Mouse (Mus musculus) stomach, embryonic 16.5 days (tissue): Measurements from ENCODE around the gene Msx2. TPM values are rescaled to one million over a fixed set of nuclear protein-coding genes. Genes with fewer than 3 reads are reported as not detected.

Experiments
- ATAC-seq: fragments of 200-750 bp; cut with Nextera tagmentation; 2 replicates; pipeline ENCODE4 v1.8.0; 2017; ENCODE audit warnings: moderate number of reproducible peaks, moderate TSS enrichment; ENCODE audit not compliant: insufficient read depth, low FRiP score
- H3K27ac ChIP-seq: fragments of 300-500 bp; sonication (generic); 2 replicates; pipeline ENCODE4 v1.5.1; 2014; ENCODE audit warnings: low read length
- H3K27me3 ChIP-seq: fragments of 300-500 bp; sonication (generic); 2 replicates; pipeline ENCODE4 v1.6.1; 2014; ENCODE audit warnings: low read length, control low read depth, mixed read lengths; ENCODE audit not compliant: control insufficient read depth, insufficient read depth
- H3K36me3 ChIP-seq: fragments of 300-500 bp; sonication (generic); 2 replicates; pipeline ENCODE4 v1.6.1; 2014; ENCODE audit warnings: low read length; ENCODE audit not compliant: control insufficient read depth, insufficient read depth
- H3K4me1 ChIP-seq: fragments of 300-500 bp; sonication (generic); 2 replicates; pipeline ENCODE4 v1.6.1; 2014; ENCODE audit warnings: low read length, control low read depth, mixed read lengths; ENCODE audit not compliant: control insufficient read depth, insufficient read depth
- H3K4me2 ChIP-seq: fragments of 300-500 bp; sonication (generic); 2 replicates; pipeline ENCODE4 v1.6.1; 2014; ENCODE audit warnings: low read depth, low read length, mixed read lengths
- H3K4me3 ChIP-seq: fragments of 300-500 bp; sonication (generic); replicated peaks from 2 replicates; pipeline ENCODE4 v1.5.1; 2014; ENCODE audit warnings: mild to moderate bottlenecking, low read length
- H3K9ac ChIP-seq: fragments of 300-500 bp; sonication (generic); 2 replicates; pipeline ENCODE4 v1.6.1; 2014; ENCODE audit warnings: low read length
- H3K9me3 ChIP-seq: fragments of 300-500 bp; sonication (generic); replicated peaks from 2 replicates; pipeline ENCODE4 v1.6.1; 2016; ENCODE audit warnings: low read length, control low read depth; ENCODE audit not compliant: control insufficient read depth
- WGBS: fragments of 180-500 bp; shearing (Covaris S2); extraction: QIAGEN DNeasy Blood & Tissue Kit; methylation state at CpG from one replicate; pipeline ENCODE4 v1.1.7; 2014; 5-methylcytosine and 5-hydroxymethylcytosine counted together
- polyA plus RNA-seq: library from polyadenylated mRNA; unstranded; fragments of >200 nt; fragmentation: Nextera tagmentation; extraction: Ambion mirVana; gene quantifications from 2 replicates; pipeline ENCODE4 v1.2.1, GENCODE M21; 2015

Gene Msx2
- polyA plus RNA-seq, 1 experiment from 2014 or later, result 1.6 TPM

DNA sequence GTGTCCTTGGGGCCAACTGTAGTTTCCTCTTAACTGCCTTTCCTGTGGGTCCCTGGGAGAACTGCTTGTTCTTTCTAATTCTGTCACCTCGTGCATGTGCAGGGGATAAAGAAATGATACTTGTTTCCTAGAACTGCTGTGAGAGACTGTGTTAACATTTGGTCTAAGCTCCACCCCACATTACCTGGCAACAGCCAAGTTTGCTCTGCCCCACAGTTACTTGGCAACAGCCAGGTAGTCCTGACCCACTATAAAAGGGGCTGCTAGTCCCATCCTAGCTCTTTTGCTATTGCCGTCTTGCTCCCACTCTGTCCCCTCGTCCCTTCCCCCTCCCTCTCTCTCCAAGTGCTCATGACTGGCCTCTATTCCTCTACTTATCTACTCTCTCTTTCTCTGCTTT lies 28.2 kb upstream of the Msx2 start:
- Histone ChIP-seq H3K27me3 (no peaks in the 10 kb centered on the region), H3K27ac (no peak overlapping the region), H3K9me3 (no peaks in the 10 kb centered on the region), H3K9ac (no peak overlapping the region), H3K4me3 (no peak overlapping the region), H3K4me1 (no peaks in the 10 kb centered on the region), H3K4me2 (no peak overlapping the region), H3K36me3 (no peaks in the 10 kb centered on the region)
- 0 out of 2 replicates have a peak, but pooled peaks have one; percentile 13 for ATAC-seq
- WGBS, result 26% methylated on average over 3 of the region's 3 CpGs

DNA sequence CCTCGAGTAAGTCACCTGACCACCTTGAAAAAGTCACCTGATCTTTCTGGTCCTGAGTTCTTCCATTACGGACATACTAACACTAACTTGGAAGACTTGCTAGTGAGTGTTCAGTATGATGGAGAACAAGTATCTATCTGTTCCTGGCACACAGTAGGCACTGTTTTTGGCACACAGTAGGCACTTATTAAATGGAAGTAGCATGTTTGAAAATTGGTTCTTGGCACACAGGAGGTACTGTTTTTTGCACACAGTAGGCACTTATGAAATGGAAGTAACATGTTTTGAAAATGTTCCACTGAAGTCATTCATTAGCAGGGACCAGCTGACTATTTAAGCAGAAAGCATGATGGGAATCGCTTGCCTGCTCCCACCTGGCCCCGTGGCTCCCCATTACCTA lies 13.6 kb upstream of the Msx2 start:
- peaks cover 4% of the 10 kb centered on the region; the same call in 1 of the 2 replicates for H3K27me3 ChIP-seq
- no peak overlapping the region for H3K4me2 ChIP-seq
- H3K4me1 ChIP-seq, result no peaks in the 10 kb centered on the region
- H3K4me3 ChIP-seq, result no peak overlapping the region
- 63% methylated on average over 4 of the region's 4 CpGs for WGBS
- no peak for ATAC-seq
- H3K9me3 ChIP-seq, result no peaks in the 10 kb centered on the region
- no peak overlapping the region for H3K27ac ChIP-seq
- no peak overlapping the region for H3K9ac ChIP-seq
- no peaks in the 10 kb centered on the region for H3K36me3 ChIP-seq

DNA sequence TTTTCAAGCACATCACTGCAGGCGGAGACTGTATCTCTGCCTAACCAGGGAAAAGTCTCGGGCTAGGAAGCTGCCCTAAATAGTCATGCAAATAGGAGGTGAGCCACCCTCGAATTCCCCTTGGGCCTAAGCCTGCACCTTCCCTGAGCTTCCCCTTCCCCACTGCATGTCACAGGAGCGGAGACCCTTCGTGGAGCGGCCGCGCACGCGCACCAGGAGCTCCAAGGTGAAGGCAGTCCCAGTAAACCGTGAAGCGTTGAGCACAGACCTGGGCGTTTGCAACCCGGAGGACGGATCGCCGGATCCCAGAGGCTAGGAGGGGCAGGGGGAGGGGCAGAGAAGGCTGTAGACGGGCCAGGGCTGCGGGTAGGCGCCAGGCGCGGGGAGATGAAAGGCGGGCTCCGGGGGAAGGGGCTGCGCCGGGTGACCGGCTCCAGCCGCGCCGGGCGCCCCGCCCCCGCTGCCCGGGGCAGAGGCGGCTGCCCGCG lies 2.9 kb upstream of the Msx2 start:
- Histone ChIP-seq H3K4me2 (peak overlapping the region; percentile 75), H3K27me3 (peaks cover 61% of the 10 kb centered on the region), H3K9ac (peak overlapping the region; percentile 44; the same call in 1 of the 2 replicates), H3K36me3 (no peaks in the 10 kb centered on the region), H3K9me3 (no peaks in the 10 kb centered on the region), H3K4me1 (peaks cover 11% of the 10 kb centered on the region), H3K4me3 (peak overlapping the region; percentile 46), H3K27ac (no peak overlapping the region)
- WGBS, result under 1% methylated on average over 35 of the region's 37 CpGs
- peak; percentile 59 for ATAC-seq

DNA sequence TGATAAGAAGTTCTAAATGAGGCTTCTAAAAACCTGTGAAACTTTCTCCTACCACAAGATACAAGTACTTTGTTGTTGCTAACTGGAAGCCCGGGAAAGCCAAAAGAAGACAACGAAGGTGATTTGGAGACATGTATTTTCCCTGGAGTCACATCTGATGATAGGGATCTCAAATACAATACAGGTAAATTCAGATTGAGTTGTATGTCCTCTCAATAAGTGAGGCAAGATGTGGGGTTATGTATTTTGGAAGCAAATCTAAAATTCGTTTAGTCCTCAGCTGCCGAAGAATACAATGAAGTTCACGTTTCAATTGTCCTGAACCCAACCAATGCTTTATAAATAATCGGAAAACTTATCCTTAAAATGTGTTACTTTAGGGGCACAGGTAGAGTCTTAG lies 1.6 kb upstream of the Msx2 start:
- H3K27me3 ChIP-seq, result peaks cover 73% of the 10 kb centered on the region
- no peak overlapping the region for H3K9ac ChIP-seq
- whole genome bisulfite sequencing, result 18% methylated on average over 6 of the region's 6 CpGs
- H3K4me2 ChIP-seq, result no peak overlapping the region
- H3K27ac ChIP-seq, result no peak overlapping the region
- no peak overlapping the region for H3K4me3 ChIP-seq
- ATAC-seq, result no peak
- peaks cover 11% of the 10 kb centered on the region for H3K4me1 ChIP-seq
- no peaks in the 10 kb centered on the region for H3K9me3 ChIP-seq
- H3K36me3 ChIP-seq, result no peaks in the 10 kb centered on the region

DNA sequence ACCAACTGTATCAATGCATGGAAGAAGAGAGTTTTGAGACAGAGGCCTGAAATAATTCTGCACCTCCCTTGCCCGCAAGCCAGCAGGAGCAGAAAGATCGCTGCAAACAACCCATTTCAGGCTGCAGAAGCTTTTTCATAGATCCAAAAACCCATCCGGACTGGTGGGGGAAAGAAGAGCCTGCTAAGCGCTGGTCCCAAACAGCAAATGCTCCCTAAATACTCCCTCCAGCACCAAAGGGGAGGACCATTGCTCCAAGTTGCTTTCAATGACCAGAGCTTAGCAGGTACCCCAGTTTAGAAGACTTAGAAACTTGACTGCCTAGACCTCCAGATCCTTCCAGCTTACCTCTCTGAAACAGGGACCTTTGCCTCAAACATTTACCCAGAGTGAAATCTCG lies 1.1 kb upstream of the Msx2 start:
- Histone ChIP-seq H3K4me3 (no peak overlapping the region), H3K4me1 (peaks cover 11% of the 10 kb centered on the region), H3K27me3 (peaks cover 78% of the 10 kb centered on the region), H3K9me3 (no peaks in the 10 kb centered on the region), H3K27ac (no peak overlapping the region), H3K4me2 (no peak overlapping the region), H3K9ac (no peak overlapping the region), H3K36me3 (no peaks in the 10 kb centered on the region)
- 21% methylated on average over 5 of the region's 5 CpGs for WGBS
- ATAC-seq, result no peak

DNA sequence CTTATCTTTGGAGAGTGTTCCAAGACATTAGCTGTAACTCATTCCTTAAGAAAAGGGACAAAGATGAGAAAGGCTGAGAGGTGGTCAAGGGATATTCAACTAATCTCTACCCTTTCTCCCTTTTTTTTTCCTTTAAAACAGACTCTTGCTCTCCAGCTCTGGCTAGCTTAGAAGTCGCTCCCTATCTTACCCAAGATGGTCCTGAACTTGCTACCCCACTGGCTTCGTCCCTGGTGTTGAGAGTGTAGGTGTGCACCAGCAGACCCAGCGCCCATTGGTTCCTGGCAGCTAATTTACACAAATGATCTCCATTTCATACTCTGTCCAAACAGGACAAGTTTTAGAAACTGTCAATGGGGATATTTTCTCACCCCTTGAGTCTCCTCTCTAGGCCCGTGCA lies 417 bp upstream of the Msx2 start:
- WGBS, result 23% methylated on average over 4 of the region's 4 CpGs
- Histone ChIP-seq H3K4me1 (peaks cover 11% of the 10 kb centered on the region), H3K9ac (no peak overlapping the region), H3K4me3 (no peak overlapping the region), H3K4me2 (no peak overlapping the region), H3K36me3 (no peaks in the 10 kb centered on the region), H3K27me3 (peaks cover 81% of the 10 kb centered on the region), H3K9me3 (no peaks in the 10 kb centered on the region), H3K27ac (no peak overlapping the region)
- ATAC-seq, result no peak

DNA sequence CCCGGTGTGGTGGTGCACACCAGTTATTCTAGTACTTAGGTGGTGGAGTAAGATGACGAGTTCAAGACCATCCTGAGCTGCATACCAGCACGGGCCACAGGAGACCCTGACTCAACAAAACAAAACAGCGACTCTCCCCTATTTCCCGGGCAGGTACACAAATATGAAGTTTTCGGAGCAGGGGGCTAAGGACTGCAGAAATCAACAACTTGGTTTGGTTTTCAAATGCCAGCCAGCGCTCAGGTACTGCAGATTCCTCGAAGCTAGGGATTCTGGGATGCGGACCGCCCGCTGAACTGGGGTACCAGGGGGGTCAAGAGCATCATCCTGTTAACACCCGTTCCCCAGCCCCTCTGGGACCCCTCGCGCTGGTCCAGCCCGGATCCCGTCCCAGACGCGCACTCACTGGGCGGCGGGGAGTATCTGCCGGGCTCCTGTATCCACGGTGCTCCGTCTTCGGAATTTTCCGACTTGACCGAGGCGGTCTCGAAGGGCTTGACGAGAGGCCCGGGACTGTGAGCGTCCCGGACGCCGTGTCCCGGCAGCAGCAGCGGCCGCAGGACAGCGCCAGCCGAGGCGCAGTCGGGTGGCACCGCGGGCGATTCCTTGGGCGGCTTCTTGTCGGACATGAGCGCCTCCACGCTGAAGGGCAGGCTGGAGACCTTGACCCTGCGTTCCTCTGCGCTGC lies 804 bp downstream of the Msx2 start:
- Histone ChIP-seq H3K27me3 (peaks cover 79% of the 10 kb centered on the region), H3K27ac (no peak overlapping the region), H3K4me2 (peak overlapping the region; percentile 82), H3K4me1 (peaks cover 11% of the 10 kb centered on the region), H3K9me3 (no peaks in the 10 kb centered on the region), H3K9ac (peak overlapping the region; percentile 71), H3K36me3 (no peaks in the 10 kb centered on the region), H3K4me3 (peak overlapping the region; percentile 54)
- peak; percentile 9; the same call in 1 of the 2 replicates for ATAC-seq
- WGBS, result under 1% methylated on average over 49 of the region's 50 CpGs

DNA sequence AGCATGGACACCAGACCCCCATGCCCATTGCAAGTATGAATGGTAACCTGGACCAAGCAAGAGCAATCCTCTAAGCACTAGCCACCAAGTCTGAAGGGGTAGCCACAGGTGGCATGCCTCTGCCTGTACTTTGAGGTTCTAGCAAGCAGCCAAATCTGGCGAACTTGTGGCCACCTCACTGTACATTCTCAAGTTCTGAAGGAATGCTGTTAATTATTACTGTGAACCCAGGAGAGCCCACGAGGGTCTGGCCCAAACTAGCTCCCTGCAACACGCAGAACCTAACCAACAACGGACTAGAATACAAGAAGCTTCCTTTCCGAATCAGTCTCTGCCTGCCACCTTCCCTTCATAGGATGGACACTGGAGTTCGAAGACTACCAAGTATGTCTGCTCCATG lies 1.5 kb downstream of the Msx2 start:
- Histone ChIP-seq H3K4me3 (peak overlapping the region; percentile 54), H3K27me3 (peaks cover 75% of the 10 kb centered on the region), H3K27ac (no peak overlapping the region), H3K4me2 (peak overlapping the region; percentile 82; the same call in 1 of the 2 replicates), H3K4me1 (peaks cover 11% of the 10 kb centered on the region), H3K9me3 (no peaks in the 10 kb centered on the region), H3K9ac (no peak overlapping the region), H3K36me3 (no peaks in the 10 kb centered on the region)
- WGBS, result 16% methylated on average over 6 of the region's 6 CpGs
- ATAC-seq, result no peak

DNA sequence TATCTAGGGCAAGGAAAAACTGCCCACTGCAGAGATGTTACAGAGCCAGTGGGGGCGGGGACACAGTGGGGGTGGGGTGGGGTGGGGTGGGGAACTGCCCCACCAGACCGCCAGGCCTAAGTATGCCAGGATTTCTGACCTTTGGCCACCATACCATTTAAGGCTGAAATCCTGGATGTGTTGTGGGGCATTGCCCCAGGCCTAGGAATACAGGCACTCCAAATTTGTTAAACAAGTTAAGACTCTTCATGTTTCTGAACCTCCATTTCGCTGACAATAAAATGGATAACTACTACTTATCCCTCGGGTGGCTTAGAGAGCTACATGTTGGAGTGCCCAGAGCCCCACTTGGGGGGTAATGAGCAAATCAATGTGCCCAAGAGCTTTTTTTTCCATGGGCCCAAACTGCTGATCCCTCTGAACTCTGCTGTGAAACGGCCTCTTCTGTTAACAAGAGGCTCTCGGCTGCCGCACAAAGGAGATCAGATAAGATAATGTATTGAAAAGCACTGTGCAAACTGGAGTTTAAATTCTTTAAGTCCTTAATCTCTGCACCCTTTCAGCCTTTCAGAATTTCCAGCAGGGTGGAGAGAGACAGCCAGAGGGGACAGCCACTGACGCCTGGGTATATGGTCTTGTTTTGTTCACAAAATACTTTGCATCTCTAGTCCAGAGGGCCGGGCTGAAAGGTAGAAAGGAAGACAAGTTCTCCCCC lies 2.3 kb downstream of the Msx2 start:
- Histone ChIP-seq H3K4me3 (0 out of 2 replicates have a peak overlapping the region, but pooled peaks have one; percentile 3), H3K9ac (no peak overlapping the region), H3K4me2 (no peak overlapping the region), H3K27me3 (peaks cover 75% of the 10 kb centered on the region), H3K36me3 (no peaks in the 10 kb centered on the region), H3K9me3 (no peaks in the 10 kb centered on the region), H3K27ac (no peak overlapping the region), H3K4me1 (peaks cover 10% of the 10 kb centered on the region)
- ATAC-seq, result no peak
- WGBS, result 14% methylated on average over 9 of the region's 9 CpGs
